Mouse (Mus musculus): ENCODE measurements around the gene Rapgef3. TPM values are rescaled to one million over a fixed set of nuclear protein-coding genes. Genes with fewer than 3 reads are reported as not detected.

Rapgef3 gene
- polyA plus RNA-seq, 1 experiment from 2014 or later, result 9.3 TPM

DNA sequence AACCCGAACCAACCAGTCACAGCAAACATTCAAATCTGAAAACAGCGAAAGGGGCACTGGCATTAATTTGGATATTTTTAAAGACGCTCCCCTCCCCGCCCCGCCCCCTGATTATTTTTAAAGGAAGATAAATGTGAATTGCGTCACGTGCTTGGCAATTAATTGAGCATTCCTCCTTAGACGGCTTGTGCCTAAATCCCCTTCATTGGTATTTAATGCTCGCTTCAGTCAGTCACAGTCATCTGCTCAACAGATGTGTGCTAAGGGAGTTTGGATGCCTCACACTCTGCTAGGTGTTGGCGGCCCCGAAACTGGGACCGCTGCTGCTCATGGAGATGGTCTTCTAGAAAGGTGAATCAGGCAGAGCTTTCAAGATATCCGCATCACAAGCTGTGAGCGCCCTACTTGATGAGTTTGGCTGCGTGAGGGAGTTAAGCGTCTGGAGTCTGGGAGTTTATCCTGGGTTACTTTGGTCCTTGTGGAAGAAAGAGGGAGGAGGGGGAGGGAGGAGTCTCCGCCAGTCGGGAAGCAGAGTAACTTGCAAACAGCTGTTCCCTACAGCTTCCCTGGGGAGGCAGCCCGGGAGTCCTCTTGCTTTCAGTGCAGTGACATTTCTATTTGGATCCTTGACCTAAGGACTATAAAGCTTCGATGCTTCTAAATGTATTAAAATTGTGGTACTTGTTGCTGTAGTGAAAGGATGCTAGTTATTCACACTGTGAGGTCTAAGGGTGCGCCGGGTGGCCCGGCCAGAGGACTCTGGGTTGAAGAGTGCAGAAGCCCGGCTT lies 14.4 kb upstream of the Rapgef3 start:
- Histone ChIP-seq H3K4me2 (peak overlapping the region; percentile 51), H3K27me3 (peaks cover 5% of the 10 kb centered on the region; the same call in 1 of the 2 replicates), H3K36me3 (no peaks in the 10 kb centered on the region), H3K9me3 (no peaks in the 10 kb centered on the region), H3K4me3 (peak overlapping the region; percentile 18), H3K27ac (peak overlapping the region; percentile 81), H3K9ac (peak overlapping the region; percentile 28; the same call in 1 of the 2 replicates), H3K4me1 (peaks cover 47% of the 10 kb centered on the region)
- WGBS, result 6% methylated on average over 24 of the region's 24 CpGs
- ATAC-seq (ENCODE audit: insufficient number of reproducible peaks, insufficient read depth, low FRiP score, low TSS enrichment, low read depth), result no peak

DNA sequence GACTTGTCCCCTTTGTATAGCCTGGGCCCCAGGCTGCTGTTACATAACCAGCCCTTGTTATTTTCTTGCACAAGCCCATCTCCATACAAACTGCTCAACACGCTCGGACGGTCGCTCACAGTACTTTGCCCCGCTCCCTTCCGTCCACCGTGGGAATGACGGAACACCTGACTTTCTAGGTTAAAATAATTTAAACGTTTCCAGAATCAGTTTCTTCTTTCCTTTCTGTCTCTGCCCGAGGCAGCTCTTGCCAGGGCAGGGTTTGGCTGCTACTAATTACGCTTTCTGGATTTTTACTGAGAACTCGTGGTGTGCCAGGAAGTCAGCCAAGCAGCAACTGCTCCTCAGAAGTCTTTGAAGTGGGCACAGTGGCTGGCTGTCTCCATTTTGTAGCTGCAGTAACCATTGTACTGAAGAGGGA lies 12.8 kb upstream of the Rapgef3 start:
- H3K27ac ChIP-seq, result peak overlapping the region; percentile 68
- H3K4me1 ChIP-seq, result peaks cover 42% of the 10 kb centered on the region
- WGBS, result 32% methylated on average over 12 of the region's 12 CpGs
- H3K36me3 ChIP-seq, result no peaks in the 10 kb centered on the region
- no peak overlapping the region for H3K4me3 ChIP-seq
- H3K27me3 ChIP-seq, result peaks cover 5% of the 10 kb centered on the region; the same call in 1 of the 2 replicates
- no peak overlapping the region for H3K4me2 ChIP-seq
- no peak overlapping the region for H3K9ac ChIP-seq
- ATAC-seq (ENCODE audit: insufficient number of reproducible peaks, insufficient read depth, low FRiP score, low TSS enrichment, low read depth), result no peak
- H3K9me3 ChIP-seq, result no peaks in the 10 kb centered on the region

DNA sequence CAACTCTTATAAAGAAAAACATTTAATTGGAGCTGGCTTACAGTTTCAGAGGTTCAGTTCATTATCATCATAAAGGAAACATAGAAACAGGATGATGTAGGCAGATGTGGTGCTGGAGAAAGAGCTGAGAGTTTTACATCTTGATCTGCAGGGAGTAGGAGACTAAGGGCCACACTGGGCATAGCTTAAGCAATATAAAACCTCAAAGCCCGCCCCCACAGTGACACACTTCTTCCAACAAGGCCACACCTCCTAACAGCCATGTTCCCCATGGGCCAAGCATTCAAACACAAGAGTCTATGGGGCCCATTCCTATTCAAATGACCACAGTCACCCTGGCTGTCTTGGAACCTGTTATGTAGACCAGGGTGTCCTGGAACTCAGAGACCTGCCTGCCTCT lies 11.8 kb upstream of the Rapgef3 start:
- H3K4me2 ChIP-seq, result no peak overlapping the region
- no peaks in the 10 kb centered on the region for H3K36me3 ChIP-seq
- H3K4me3 ChIP-seq, result no peak overlapping the region
- peaks cover 41% of the 10 kb centered on the region for H3K4me1 ChIP-seq
- H3K9me3 ChIP-seq, result no peaks in the 10 kb centered on the region
- H3K9ac ChIP-seq, result no peak overlapping the region
- H3K27ac ChIP-seq, result no peak overlapping the region
- 81% methylated on average over 1 of the region's 1 CpGs for WGBS
- no peak for ATAC-seq (ENCODE audit: insufficient number of reproducible peaks, insufficient read depth, low FRiP score, low TSS enrichment, low read depth)
- H3K27me3 ChIP-seq, result peaks cover 5% of the 10 kb centered on the region; the same call in 1 of the 2 replicates

DNA sequence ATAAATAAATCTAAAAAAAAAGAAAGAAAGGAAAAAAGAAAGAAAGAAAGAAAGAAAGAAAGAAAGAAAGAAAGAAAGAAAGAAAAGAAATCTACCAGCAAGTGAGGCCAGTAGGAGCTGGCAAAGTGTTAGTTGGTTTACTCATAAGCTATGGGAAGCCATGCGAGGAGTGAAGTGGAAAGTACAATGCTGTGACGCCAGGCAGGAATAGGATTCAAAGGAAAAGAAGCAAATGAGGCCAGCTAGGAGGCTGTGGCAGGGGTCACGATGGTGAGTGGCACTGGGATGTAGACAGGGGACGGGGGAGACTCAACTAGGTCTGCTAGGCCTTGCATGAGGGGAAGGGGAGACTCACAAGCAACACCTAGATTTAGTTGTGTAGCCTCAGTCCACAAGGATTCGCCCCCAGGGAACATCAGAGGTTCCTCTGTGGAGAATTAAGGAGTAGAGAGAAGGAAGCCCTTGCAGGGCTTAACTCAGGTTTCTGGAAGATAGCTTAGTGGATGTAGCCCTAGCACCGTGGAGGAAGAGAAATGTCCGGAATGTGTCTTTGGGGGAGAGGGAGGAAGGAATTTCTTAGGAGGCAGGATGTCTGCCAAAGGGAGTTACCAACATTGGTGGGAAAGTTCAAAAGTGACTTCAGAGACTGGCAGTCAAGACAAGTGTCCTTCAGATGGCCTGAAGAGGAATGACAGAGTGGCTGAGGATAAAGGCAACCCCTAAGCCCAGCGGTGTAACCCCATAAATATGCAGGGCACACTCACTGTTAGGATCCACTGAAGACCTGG lies 10.7 kb upstream of the Rapgef3 start, which contains the start of gene Slc48a1:
TSS of gene Slc48a1 (plus strand) at position 210 of the 788 bp plus-strand sequence.
- ATAC-seq (ENCODE audit: insufficient number of reproducible peaks, insufficient read depth, low FRiP score, low TSS enrichment, low read depth), result no peak
- no peak within 1 kb of the TSS for H3K4me3 ChIP-seq
- peaks cover 48% of the 10 kb centered on the region for H3K4me1 ChIP-seq
- 62% methylated on average over 8 of the region's 8 CpGs for WGBS
- no peak within 1 kb of the TSS for H3K9ac ChIP-seq
- H3K4me2 ChIP-seq, result no peak within 1 kb of the TSS
- H3K9me3 ChIP-seq, result no peaks in the 10 kb centered on the region
- H3K36me3 ChIP-seq, result no peaks in the 10 kb centered on the region
- 0 out of 2 replicates have a peak within 1 kb of the TSS, but pooled peaks have one; percentile 11 for H3K27ac ChIP-seq
- peaks cover 5% of the 10 kb centered on the region; the same call in 1 of the 2 replicates for H3K27me3 ChIP-seq

DNA sequence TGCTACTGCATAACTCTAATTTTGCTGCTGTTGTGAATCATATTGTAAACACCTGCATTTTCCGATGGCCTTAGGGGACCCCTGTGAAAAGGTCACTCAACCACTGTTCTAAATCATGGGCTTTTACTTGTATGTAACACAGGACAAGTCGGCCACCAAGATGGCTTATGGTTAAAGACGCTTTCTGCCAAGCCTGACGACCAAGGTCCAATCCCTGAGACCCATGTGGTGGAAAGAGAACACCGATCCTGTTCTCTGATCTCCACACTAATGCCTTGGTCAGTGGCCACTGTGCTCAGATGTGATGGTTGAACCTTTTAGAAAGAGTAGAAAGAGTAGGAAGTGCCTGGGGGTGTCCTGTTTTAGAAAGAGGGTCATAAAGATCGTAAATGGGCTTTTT lies 9.1 kb upstream of the Rapgef3 start:
- Histone ChIP-seq H3K27me3 (no peaks in the 10 kb centered on the region; the same call in 1 of the 2 replicates), H3K27ac (no peak overlapping the region), H3K4me1 (peaks cover 50% of the 10 kb centered on the region), H3K9ac (no peak overlapping the region), H3K4me2 (no peak overlapping the region), H3K4me3 (no peak overlapping the region), H3K9me3 (no peaks in the 10 kb centered on the region), H3K36me3 (no peaks in the 10 kb centered on the region)
- no peak for ATAC-seq (ENCODE audit: insufficient number of reproducible peaks, insufficient read depth, low FRiP score, low TSS enrichment, low read depth)
- WGBS, result 77% methylated on average over 6 of the region's 6 CpGs

DNA sequence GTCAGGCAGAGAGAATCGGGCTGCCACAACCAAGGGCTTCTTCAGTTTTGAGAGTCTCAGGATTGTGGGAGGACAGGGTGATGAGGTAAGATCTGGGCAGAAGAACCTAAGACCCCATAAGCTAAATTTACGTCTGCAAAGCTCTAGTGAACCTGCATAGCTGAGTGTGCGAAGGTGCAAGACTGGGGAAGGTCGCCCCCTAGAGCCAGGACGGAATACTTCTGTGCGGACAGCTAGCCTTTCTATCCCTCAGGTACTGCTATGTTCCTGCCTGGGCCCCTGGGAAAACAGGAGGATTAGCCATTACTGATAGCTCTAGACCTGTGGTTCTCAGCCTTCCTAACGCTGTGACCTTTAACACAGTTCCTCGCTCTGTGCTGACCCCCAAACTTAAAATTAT lies 8.7 kb upstream of the Rapgef3 start:
- no peak for ATAC-seq (ENCODE audit: insufficient number of reproducible peaks, insufficient read depth, low FRiP score, low TSS enrichment, low read depth)
- no peaks in the 10 kb centered on the region for H3K36me3 ChIP-seq
- no peaks in the 10 kb centered on the region for H3K9me3 ChIP-seq
- no peak overlapping the region for H3K4me3 ChIP-seq
- WGBS, result 9% methylated on average over 8 of the region's 8 CpGs
- H3K4me2 ChIP-seq, result no peak overlapping the region
- no peak overlapping the region for H3K27ac ChIP-seq
- peaks cover 46% of the 10 kb centered on the region for H3K4me1 ChIP-seq
- no peaks in the 10 kb centered on the region; the same call in 1 of the 2 replicates for H3K27me3 ChIP-seq
- H3K9ac ChIP-seq, result no peak overlapping the region

DNA sequence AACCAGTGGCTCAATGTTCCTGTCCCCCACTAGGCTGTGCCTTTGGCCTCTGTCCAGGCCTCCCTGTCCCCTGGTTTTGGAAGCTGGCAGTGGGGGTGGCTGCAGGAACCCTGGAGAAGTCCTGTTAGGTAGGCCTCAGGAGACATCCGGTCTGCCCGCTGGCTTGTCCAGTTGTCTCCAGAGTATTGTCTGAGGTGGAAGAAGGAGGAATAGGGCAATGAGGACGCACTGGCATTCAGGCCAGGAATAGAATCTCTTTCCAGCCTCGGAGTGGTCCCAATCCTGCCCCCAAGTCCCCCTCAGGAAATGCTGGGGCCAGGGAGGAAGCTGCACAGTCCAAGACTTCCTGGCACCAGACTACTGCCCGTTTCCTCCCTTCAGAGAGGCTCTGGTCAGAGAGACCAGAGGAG lies 6.2 kb upstream of the Rapgef3 start:
- Histone ChIP-seq H3K4me2 (no peak overlapping the region), H3K4me1 (peaks cover 33% of the 10 kb centered on the region), H3K36me3 (no peaks in the 10 kb centered on the region), H3K9ac (no peak overlapping the region), H3K27me3 (peaks cover 14% of the 10 kb centered on the region), H3K9me3 (no peaks in the 10 kb centered on the region), H3K4me3 (no peak overlapping the region), H3K27ac (peak overlapping the region; percentile 76)
- 68% methylated on average over 5 of the region's 5 CpGs for WGBS
- ATAC-seq (ENCODE audit: insufficient number of reproducible peaks, insufficient read depth, low FRiP score, low TSS enrichment, low read depth), result no peak; the same call in 1 of the 2 replicates

DNA sequence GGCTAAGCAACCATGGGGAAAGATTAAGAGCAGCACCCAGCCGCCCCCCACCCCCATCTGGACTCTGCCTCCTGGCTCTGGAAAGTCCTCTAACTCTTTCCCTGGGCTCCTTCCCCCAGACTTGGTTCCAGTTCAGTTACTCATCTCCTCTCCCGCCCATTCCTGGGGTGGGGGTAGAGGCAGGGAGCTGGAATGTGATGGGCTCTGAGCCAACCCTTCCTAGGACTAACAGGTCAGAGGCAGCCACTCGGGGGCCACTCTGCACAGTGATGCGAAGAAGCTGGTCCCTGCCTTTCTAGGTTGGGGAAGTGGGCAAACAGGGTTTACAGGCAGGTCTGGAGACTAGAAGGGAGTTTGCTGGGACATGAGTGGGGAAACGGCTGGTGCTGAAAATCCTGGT lies 5.3 kb upstream of the Rapgef3 start:
- H3K27ac ChIP-seq, result peak overlapping the region; percentile 76
- no peak overlapping the region for H3K4me3 ChIP-seq
- ATAC-seq (ENCODE audit: insufficient number of reproducible peaks, insufficient read depth, low FRiP score, low TSS enrichment, low read depth), result 0 out of 2 replicates have a peak, but pooled peaks have one; percentile 37
- 18% methylated on average over 5 of the region's 5 CpGs for WGBS
- H3K36me3 ChIP-seq, result no peaks in the 10 kb centered on the region
- H3K27me3 ChIP-seq, result peaks cover 17% of the 10 kb centered on the region
- H3K4me2 ChIP-seq, result peak overlapping the region; percentile 9; the same call in 1 of the 2 replicates
- peaks cover 34% of the 10 kb centered on the region for H3K4me1 ChIP-seq
- no peaks in the 10 kb centered on the region for H3K9me3 ChIP-seq
- H3K9ac ChIP-seq, result no peak overlapping the region

DNA sequence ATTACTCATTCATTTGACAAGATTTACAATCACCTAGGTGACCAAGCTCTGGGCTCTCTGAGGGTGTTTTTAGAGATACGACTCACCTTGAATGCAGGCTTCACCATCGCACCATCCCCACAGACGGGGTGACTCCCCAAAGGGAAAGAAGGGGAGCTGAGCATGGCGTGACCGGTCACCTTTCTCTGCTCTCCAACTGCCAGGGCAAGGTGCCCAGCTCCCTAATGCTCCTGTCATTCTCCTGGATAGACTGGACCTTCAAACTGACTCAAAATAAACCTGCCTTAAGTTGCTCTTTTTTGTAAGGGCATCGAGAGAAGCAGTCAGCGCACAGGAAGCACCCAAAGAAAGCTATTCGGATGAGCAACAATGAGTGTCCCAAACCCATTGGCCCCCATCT lies 2.5 kb upstream of the Rapgef3 start:
- Histone ChIP-seq H3K27ac (no peak overlapping the region), H3K36me3 (no peaks in the 10 kb centered on the region), H3K4me3 (no peak overlapping the region), H3K9me3 (no peaks in the 10 kb centered on the region), H3K9ac (no peak overlapping the region), H3K27me3 (peaks cover 39% of the 10 kb centered on the region), H3K4me2 (no peak overlapping the region), H3K4me1 (peaks cover 56% of the 10 kb centered on the region)
- ATAC-seq (ENCODE audit: insufficient number of reproducible peaks, insufficient read depth, low FRiP score, low TSS enrichment, low read depth), result no peak
- WGBS, result 86% methylated on average over 8 of the region's 8 CpGs

DNA sequence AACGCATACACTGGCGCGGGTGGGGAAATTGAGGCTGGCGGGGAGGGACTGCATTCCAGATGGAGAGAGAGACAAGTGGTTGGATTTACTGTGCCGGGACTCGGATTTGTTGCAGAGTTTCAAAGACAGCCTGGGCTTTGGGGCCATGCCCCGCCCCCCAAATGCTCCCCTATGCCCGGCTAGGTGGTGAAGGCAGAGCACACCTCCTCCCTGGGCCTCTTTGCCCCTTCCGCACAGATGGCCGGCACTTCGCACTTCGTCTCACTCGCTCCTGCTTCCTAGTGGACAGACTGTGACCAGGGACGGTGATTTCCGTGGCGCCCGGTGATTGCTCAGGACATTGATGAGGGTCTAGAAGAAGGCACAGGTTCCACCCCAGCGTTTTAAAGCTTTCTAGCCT lies 420 bp upstream of the Rapgef3 start:
- Histone ChIP-seq H3K9me3 (no peaks in the 10 kb centered on the region), H3K4me1 (peaks cover 52% of the 10 kb centered on the region), H3K9ac (peak overlapping the region; percentile 72), H3K4me3 (peak overlapping the region; percentile 51), H3K27ac (peak overlapping the region; percentile 51; the same call in 1 of the 2 replicates), H3K36me3 (no peaks in the 10 kb centered on the region), H3K27me3 (peaks cover 47% of the 10 kb centered on the region), H3K4me2 (peak overlapping the region; percentile 94)
- no peak for ATAC-seq (ENCODE audit: insufficient number of reproducible peaks, insufficient read depth, low FRiP score, low TSS enrichment, low read depth)
- 2% methylated on average over 18 of the region's 18 CpGs for WGBS

DNA sequence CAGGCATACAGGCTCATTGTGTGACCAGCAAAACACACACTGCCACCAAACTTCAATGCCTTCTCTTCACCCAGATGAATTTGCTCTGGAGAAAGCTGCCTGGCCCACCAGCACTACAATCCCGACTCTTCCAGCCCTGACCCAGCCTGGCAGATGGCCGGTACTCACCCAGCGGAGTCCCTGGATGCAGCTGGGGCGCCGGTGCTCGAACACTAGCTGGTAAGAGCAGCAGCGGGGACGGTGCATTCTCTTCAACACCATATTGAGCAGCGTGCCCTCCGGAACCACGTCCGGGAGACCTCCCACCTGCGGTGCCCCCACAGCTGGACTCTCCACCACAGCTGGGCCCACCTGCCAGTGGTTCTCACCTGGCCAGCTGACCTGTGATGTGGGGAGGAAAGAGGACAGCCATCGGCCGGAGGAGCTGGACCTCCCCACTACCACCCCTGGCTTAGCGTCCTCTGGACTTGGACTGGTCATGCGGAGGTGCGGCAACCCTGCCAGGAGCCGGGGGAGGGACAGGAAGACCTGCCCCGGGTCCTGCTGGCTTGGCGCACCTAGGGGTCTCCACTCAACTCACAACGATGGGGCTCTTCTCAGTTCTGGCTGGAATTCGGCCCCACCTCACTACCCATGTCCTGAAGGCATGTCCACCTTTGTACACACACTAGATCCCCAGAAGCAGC lies 1.0 kb downstream of the Rapgef3 start:
- Histone ChIP-seq H3K36me3 (no peaks in the 10 kb centered on the region), H3K27ac (no peak overlapping the region), H3K4me1 (peaks cover 42% of the 10 kb centered on the region), H3K27me3 (peaks cover 47% of the 10 kb centered on the region), H3K9ac (peak overlapping the region; percentile 72), H3K4me2 (peak overlapping the region; percentile 94), H3K4me3 (peak overlapping the region; percentile 51), H3K9me3 (no peaks in the 10 kb centered on the region)
- ATAC-seq (ENCODE audit: insufficient number of reproducible peaks, insufficient read depth, low FRiP score, low TSS enrichment, low read depth), result no peak
- WGBS, result 7% methylated on average over 23 of the region's 23 CpGs

Data from embryonic facial prominence, embryonic 13.5 days (tissue).